Mouse (Mus musculus) monocyte, adult 2 months (primary cell): ENCODE results near the gene Lalba.
"Not testable (repeated sequence)": the region's sequence is repeated elsewhere in the genome, so short reads cannot be mapped to it uniquely, and the experiment has no call there.

Experiments
- DNase-seq, 2 experiments: peaks; one replicate each; pipeline ENCODE4 v3.0.0; 2022; ENCODE audit warnings: low spot score in 2 of 2, low read depth in 1 of 2

Lalba gene

DNA sequence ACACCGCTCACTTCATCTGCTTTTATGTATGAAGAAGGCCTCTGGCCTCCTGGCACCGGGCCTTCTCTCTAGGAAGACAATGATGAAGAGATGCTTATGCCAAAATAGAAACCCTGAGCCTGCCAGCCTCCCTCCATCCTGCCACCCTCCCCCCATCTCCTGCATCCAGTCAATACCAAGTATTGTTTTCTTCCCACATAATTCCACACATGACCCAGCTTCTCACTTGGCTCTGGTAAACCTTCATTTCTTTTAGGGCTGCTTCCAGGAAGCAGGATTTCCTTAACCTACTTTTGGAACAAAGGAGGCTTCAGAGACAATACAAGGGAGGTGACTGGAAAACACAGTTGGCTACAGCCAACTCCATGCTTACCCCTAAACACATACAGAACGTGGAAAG, at the start of gene Lalba:
Gene Lalba (minus strand): TSS at position 21 of the 400 bp plus-strand sequence.
- DNase-seq: no peak

DNA sequence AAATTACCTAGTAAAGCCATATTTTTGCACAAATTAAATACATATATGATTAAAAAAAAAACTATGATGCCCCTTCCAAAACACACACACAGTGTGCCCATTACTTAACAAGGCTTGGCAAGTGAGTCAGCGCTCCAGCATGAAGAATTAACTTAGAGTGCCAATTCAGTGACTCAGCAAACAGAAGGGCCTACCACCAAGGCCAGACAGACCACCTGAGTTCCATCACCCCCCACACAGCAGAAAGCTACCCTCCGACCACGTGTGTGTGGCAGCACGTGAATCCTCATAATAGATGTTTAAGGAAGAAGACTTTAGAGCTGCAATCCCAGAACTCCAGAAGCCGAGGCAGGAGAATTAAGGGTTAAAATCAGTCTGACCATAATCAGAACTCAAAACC, 49.8 kb upstream of the Lalba start:
- no peak for DNase-seq

DNA sequence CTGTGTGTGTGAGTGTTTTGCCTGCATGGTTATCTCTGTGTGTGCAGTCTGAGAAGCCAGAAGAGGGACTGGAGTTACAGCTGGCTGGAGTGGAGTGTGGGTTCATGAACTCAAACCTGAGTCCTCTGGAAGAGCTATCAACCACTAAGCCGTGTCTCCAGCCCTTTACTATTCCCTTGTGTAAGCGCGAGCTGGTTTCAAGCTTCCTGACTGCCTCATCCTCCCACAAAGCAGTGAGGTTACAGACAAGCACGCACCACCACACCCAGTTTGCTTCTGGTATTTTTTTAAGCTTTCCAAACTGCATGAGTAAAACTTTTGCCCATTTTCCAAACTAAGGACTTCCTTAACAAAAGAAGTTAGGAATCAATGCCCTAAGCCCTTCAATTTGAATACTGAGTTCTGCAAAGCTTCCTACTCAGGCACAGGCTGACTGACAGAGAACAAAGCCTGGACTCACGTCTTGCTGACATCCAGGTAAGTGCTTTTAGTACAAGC, 45.6 kb upstream of the Lalba start:
- DNase-seq: no peak

DNA sequence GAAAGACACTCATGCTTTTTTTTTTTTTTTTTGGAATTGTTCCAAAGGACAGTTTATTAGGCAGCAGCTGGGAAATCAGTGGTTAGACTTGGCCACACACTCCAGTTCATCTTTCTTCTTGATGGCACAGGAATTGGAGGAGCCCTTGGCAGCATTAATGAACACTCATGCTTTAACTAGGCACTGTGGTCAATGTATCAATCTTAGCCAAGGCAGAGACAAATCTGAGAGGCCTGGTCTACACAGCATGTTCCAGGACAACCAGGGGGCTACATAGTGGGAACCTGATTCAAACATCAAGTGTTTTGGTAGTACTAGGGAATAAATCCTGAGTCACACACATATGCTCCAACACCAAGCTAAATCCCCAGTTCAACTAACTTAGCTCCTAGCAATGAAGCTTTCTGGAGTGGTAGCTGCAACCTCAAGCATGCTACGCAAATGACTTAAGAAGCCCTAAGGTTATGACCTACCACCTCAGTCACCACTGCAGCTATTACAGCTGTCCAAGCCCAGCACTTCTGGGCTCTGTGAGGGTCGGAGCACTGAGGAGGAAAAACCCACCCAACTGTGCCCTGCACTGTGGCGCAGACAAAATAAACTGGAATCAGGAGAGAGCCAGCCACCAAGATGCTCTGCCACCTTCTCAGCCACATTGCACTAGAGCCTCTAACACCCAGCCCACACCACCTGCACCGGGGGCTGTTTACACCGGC, 44.7 kb upstream of the Lalba start:
- no peak for DNase-seq

DNA sequence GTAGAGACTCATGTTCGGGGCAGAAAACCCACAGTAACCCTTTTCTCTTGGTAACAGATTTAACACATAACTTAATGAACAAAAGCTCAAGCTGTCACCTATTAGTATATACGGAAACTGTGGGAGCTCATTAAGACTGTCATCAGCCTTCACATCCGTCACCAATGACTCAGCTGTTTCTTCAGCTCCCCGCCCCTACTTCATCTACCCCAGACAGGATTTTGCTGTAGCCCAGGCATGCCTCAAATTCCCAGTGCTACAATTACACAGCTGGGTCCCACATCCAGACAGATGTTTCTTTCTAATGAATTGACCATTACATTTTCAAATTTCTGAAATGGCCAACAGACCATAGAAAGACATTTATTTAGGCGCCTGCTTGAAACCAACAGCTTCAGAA, 43.5 kb upstream of the Lalba start:
- no peak for DNase-seq

DNA sequence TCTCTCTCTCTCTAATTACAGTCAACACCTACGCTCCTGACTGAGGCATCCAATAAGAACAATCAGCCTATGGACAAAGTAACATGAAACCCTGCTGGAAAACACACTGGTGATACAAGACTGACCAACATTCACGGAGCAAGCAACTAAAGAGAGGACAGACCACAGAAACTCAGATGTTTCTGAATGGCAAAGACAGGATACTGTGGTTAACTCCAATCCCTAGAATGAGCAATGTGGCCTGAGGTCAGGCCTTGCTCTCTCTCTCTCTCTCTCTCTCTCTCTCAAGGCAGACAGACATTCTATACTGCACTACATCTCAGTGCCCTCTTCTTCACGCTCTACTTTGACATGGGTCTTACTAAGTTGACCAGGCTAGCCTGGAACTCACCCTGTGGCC, 38.7 kb upstream of the Lalba start:
- no peak for DNase-seq

DNA sequence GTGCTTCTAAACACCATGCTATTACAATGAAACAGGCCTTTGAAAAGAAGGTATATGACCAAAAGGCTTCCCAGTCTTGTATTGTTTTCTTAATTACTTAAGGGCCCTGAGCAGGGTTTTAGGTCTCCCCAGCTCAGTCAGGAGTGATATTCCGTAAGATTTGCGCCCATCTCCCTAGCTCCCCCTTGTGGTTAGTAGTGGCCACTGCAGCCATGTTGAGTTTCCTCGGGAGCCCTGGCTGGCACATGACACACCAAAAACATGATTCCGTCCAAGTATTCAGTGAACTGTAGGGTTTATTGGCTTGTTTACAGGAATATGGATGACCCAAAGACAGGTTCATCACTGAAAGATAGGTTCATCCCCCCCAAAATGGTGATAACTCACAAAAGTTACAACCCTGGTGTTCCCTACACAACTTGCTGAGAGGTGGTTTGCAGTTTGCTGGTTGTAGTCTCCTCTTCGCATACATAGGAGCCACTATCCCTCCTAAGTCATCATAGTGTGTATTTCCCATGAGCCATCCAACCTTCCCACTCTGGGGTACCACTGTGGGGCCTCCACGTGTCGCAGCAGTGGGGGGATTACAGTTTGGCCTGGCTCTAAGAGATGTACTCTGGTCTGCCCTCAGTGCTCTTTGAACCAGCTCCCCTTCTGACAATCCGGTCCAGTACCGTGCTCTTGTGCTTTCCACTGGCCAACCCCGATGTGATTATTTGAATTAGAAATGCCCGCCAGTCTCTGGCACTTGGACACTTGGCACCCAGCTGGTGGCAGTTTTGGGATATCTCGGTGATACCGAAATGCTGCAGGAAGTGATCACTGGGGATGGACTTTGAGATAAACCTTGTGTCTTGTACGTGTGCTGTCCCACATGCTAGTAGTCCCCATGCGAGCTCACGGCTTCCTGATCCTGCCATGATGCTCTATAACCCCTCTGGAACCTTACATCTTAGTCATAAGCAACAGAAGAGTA, 35.1 kb upstream of the Lalba start:
- peak; percentile 33 to 64 for DNase-seq

DNA sequence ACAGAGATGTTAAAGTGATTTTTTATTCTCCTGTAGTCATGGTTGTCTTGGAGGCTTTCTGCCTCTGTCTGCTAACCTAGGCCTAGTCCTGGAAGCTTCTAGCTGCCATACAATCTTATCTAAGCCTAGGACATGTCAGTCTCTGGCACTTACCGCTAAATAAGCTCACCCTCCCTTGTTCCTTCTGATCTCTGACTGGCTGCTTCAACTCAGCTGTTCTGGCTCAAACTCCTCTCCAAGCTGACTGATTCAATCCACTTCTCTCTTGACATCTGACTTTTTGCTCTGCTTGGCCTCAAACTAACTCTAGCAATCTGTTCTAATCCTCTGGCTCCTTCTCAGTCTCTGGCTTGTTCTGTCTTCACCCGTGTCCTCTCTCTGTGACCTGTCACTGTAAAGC, 32.3 kb upstream of the Lalba start:
- DNase-seq: not testable (repeated sequence)

DNA sequence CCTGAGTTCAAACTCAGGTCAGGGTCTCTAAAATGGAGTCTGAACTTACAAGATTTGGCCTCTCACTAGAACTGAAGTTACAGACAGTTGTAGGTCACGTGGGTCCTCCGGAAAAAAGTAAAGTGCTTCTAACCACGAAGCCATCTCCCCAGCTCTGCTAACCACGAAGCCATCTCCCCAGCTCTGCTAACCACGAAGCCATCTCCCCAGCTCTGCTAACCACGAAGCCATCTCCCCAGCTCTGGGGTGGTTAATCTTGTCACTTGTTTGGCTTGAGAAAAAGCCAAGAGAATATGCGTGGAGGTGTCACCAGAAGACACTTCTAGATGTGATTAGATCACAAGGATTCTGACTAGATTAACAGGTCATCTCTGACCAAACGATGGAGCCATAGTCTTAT, 31.6 kb upstream of the Lalba start:
- DNase-seq: no peak

DNA sequence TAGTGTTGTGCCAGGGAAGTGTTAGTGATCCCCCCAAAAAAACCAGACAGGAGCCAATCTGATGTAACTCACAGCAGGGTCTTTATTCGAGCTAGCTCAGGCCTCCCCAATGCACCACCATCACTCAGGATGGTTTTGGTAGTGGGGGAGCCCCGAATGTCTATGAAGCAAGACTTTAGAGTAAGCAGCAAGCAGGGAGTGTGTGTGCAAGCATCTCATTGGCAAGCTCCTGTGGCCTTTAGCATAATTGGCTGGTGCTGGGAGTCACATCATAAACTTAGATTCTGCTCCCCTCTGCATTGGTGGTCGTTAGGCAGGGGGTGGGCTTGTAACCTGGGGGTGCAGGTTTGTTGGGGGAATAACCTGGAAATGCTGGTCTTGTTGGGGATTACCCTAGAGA, 31.2 kb upstream of the Lalba start:
- DNase-seq: not testable (repeated sequence)

DNA sequence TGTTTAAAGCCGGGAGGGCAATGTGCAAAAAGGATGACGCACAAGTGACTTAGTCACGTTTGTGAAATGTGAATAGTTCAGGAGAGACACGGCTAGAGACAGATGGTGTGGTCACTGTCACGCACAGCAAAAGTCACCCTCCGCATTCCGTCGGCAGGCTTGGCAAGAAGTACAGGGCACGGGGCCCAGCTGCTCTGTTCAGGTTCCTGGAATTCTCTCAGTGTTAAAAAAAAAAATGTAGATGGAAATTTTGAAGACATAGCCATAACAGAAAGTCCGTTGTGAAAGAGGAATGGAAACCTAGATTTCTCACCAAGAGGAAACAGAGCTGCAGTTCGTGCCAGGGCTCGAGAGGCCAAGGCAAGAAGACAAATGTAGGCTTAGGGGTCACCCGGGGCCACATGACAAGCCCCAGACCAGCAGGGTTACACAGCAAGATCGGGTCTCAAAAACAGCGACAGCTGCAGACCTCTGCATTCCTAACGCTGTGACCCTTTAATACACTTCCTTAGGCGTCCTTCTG, 30.3 kb upstream of the Lalba start:
- DNase-seq: peak; percentile 27 to 58

DNA sequence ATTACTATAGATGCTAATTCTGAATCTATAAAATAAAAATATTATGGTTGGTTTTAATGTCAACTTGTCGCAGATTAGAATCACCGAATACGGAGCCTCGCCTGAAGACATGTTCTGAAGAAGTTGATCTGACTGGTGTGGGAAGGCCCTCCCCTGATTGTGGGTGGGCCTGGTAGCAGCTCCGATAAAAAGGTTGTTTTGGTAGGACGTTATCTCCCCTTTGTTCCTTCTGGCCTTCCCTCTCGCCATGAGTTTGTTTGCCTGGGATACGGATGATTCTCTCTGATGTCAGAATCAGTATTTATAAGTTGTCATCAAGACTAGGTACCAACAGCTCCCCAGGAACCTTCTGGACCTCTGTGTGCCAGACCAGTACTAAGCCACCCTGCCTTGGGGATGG, 29.7 kb upstream of the Lalba start:
- no peak for DNase-seq

DNA sequence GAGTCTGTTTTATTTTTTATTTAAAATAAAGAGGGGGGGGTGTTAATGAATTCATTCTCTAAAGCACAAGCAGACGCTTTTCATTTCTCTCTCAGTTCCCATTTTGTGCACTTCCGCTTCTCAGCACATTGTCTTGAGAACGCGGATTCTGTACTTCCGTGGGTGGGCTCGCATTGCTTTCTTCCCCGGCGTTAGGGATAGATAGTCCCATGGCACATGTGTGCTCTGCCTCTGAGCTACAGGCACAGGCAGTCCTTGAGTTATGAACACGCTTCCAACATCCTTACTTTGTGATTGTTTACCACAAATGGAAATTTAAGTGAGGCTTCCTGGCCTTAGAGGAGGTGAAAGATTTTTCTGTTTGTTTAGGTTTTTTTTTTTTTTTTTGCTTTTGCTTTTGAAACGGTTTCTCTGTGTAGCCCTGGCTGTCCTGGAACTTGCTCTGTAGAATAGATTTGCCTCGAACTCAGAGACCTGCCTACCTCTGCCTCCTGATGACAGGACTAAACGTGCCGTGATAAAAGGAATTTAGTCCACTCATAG, 28.9 kb upstream of the Lalba start:
- DNase-seq: peak; percentile 40 to 46

DNA sequence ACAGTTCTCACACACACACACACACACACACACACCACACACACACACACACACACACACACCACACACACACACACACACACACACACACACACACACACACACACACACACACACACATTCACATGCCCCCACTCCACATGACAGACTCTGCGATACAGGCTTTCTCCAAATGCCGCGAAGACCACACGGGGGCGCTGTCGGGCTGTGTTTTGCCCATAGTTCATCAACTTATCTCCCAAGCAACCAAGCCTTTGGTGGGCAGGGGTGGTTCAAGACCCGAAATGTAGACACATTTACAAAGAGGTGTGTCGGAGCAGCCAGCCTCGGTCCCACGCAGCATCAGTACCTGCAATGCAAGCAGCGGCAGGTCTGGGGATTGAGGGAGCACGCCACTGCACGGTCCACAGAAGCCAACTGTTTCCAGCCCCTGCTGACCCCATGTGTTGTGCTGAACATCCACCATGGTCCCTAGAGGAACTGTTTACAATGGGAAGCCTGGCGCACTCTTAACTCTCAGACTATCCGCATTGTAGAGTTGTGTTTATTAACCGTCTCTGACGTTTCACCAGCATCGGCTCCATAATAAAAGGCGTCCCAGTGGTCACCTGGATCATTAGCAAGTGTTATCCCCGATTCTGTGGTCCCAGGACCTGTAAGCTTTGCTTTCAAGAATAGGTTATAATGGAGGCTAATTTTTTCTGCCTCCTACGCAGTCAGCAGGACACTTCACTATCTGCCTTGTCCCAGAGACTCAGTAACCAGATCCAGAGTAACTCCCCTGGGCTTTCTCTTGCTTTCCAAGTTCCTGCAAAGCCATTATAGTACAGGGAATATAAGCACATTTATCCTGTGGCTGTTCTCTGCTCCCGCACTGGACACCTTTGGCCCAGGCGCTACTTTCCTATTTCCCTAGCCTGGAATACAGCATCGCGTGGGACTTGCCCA, 28.2 kb upstream of the Lalba start:
- DNase-seq: peak; percentile 26 to 69

DNA sequence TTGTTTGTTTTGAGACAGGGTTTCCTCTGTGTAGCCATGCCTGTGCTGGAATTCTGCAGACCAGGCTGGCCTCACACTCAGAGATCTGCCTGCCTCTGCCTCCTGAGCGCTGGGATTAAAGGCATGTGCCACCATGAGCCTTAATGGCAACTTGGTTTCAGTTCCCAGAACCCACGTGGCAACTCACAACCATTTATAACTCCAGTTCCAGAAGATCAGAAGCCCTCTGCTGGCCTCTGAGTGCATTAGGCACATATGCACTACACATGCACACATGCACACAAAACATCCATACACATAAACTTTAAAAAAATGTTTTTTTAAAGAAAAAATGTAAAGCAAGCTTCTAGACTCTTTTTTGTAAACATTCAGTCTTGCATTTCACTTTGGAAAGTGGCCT, 26.9 kb upstream of the Lalba start:
- DNase-seq: no peak

DNA sequence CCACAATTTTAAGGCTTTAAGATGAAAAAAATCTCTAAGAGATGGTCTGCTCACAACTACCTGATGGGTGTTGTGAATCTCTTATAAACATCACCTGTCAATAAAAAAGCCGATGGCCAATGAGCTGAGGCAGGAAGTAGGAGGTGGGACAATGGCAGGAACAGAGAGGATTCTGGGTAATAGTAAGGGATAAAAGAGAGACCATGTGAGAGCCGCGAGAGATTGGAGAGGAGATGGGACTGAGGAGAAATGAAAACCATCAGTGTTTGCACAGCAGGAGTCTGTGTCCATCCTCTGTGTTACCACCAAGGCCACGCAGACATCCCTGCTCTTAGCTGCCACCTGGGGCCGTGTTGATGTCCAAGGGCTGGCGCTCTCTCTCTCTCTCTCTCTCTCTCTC, 24.8 kb upstream of the Lalba start:
- DNase-seq: no peak

DNA sequence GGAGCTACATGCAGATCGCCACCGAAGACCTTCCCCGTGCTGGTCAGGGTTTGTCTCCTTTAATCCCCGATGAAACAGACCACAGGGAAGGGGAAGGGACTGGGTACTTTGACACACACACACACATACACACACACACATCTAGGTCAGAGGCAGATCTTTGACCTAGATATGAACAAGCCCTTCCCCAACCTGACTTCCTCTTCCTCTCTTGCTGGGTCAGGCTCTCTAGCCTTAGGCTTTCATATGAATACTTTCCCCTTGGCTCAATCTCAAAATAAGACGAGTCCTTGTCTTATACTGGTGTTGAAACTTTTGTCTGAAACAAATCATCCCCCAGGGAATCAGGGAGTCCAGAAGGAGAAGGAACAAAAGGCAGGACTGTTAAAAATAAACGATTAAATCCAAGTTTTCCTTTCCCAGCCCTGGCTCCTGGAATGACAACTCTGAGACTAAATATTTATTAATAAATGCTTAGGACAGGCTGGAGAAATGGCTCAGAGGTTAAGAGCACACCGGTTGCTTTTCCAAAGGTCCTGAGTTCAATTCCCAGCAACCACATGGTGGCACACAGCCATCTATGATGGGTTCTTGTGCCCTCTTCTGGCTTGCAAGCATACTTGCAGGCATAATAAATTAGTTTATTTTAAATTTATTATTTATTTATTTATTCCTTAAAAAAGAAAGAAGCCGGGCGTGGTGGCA, 23.9 kb upstream of the Lalba start:
- DNase-seq: no peak

DNA sequence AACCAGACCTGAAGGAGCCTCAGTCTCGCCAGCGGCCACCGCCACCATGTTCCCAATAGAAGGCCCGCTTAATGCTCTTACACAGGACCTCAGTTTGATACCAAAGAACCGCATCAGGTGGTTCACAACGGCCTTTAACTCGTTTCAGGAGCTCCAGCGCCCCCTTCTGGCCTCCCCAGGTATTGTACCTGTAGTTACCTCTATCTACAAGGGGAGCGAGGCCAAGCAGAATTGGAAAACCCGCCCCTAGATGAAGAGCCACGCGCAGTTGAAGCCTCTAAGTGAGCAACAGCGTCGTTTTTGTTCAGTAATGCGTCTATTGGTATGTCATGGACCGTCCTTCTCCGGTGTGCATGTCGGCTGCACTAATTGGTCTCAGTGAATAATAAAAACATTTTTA, 22.0 kb upstream of the Lalba start:
- peak in 1 of 2 experiments; percentile 69 for DNase-seq

DNA sequence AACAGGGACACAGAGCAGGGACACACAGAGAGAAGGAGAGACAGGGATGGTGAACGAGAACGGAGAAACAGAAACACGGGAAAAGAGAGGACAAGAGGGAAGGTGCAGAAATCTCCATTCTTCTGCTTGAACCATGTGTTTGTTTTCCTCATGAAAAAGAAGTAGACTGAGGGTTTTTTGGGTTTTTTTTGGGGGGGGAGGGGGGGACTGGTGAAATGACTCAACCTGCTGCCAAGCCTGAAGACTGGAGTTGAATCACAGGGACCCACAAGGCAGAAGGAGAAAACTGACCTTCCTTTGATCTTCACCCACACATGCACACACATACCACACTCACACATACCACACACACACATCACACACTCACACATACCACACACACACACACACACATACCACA, 20.8 kb upstream of the Lalba start:
- no peak for DNase-seq

DNA sequence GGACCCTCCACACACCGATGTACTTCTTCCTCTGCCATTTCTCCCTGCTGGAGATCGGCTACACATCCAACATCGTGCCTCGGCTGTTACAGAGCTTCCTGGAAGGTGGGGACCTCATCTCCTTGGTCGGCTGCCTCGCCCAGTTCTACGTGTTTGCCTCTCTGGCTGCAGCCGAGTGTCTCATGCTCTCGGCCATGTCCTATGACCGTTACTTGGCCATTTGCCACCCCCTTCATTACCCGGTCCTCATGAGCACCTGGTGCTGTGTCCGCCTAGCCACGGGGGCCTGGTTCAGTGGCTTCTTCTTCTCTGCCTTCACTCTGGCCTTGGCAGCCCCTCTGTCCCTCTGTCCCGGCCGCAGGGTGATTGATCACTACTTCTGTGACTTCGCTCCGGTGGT, 15.1 kb upstream of the Lalba start:
- DNase-seq: no peak
